Mouse (Mus musculus): ENCODE data around the gene Bdh1. TPM values are rescaled to one million over a fixed set of nuclear protein-coding genes. Genes with fewer than 3 reads are reported as not detected.
A peak's percentile ranks its signal among the peaks of the same experiment; 100 is the strongest.

The Bdh1 gene
- polyA plus RNA-seq, 1 experiment from 2014 or later = 16.6 TPM

GRCm38 (mm10) chr16:31476872-31477603, 55.0 kb downstream of the Bdh1 start:
- 77% methylated on average over 7 of the region's 7 CpGs for WGBS
- Histone ChIP-seq H3K36me3 (replicated peaks) (no peaks in the 10 kb centered on the region), H3K4me3 (no peak overlapping the region), H3K27me3 (ENCODE audit: poor library complexity, severe bottlenecking) (no peaks in the 10 kb centered on the region), H3K9me3 (peaks cover 3% of the 10 kb centered on the region; the same call in 1 of the 2 replicates), H3K4me1 (peaks cover 17% of the 10 kb centered on the region), H3K27ac (peak overlapping the region; percentile 9; the same call in 1 of the 2 replicates)
- no peak for DNase-seq (ENCODE audit: extremely low spot score, low spot score)

GRCm38 (mm10) chr16:31485336-31485735, 63.3 kb downstream of the Bdh1 start:
- 95% methylated on average over 5 of the region's 5 CpGs for WGBS
- Histone ChIP-seq H3K4me1 (peaks cover 25% of the 10 kb centered on the region), H3K4me3 (no peak overlapping the region), H3K9me3 (no peaks in the 10 kb centered on the region), H3K27me3 (ENCODE audit: poor library complexity, severe bottlenecking) (0 out of 2 replicates have a peak, but pooled peaks cover 3% of the 10 kb centered on the region), H3K27ac (no peak overlapping the region), H3K36me3 (replicated peaks) (no peaks in the 10 kb centered on the region)
- no peak for DNase-seq (ENCODE audit: extremely low spot score, low spot score)

- H3K27me3 ChIP-seq (ENCODE audit: poor library complexity, severe bottlenecking) = peaks cover 18% of the 10 kb centered on the region
- no peaks in the 10 kb centered on the region for H3K9me3 ChIP-seq
- H3K36me3 ChIP-seq (replicated peaks) = no peaks in the 10 kb centered on the region
- H3K4me1 ChIP-seq = peaks cover 30% of the 10 kb centered on the region
- no peak overlapping the region for H3K4me3 ChIP-seq
- H3K27ac ChIP-seq = no peak overlapping the region
- WGBS = 87% methylated on average over 3 of the region's 3 CpGs
- DNase-seq (ENCODE audit: extremely low spot score, low spot score) = no peak
Observed at GRCm38 (mm10) chr16:31487266-31487665, 65.2 kb downstream of the Bdh1 start.

- H3K9me3 ChIP-seq = no peaks in the 10 kb centered on the region
- no peak overlapping the region for H3K4me3 ChIP-seq
- H3K4me1 ChIP-seq = peaks cover 49% of the 10 kb centered on the region
- H3K36me3 ChIP-seq (replicated peaks) = no peaks in the 10 kb centered on the region
- 22% methylated on average over 3 of the region's 3 CpGs for WGBS
- peak; percentile 49 for DNase-seq (ENCODE audit: extremely low spot score, low spot score)
- peak overlapping the region; percentile 80 for H3K27ac ChIP-seq
- peaks cover 28% of the 10 kb centered on the region for H3K27me3 ChIP-seq (ENCODE audit: poor library complexity, severe bottlenecking)
Observed at GRCm38 (mm10) chr16:31489096-31489495, 67.0 kb downstream of the Bdh1 start.

- DNase-seq (ENCODE audit: extremely low spot score, low spot score) = no peak
- WGBS = 96% methylated on average over 7 of the region's 7 CpGs
- Histone ChIP-seq H3K4me1 (peaks cover 63% of the 10 kb centered on the region), H3K9me3 (no peaks in the 10 kb centered on the region), H3K27ac (0 out of 2 replicates have a peak overlapping the region, but pooled peaks have one; percentile 35), H3K27me3 (ENCODE audit: poor library complexity, severe bottlenecking) (peaks cover 45% of the 10 kb centered on the region), H3K4me3 (no peak overlapping the region), H3K36me3 (replicated peaks) (no peaks in the 10 kb centered on the region)
Observed at GRCm38 (mm10) chr16:31490967-31491366, 68.9 kb downstream of the Bdh1 start.

- peak; percentile 38 for DNase-seq (ENCODE audit: extremely low spot score, low spot score)
- H3K27ac ChIP-seq = peak overlapping the region; percentile 81
Observed at GRCm38 (mm10) chr16:31492921-31493549, 71.0 kb downstream of the Bdh1 start.

GRCm38 (mm10) chr16:31493550-31493965, 71.5 kb downstream of the Bdh1 start:
- Histone ChIP-seq H3K4me3 (no peak overlapping the region), H3K27ac (peak overlapping the region; percentile 81), H3K9me3 (no peaks in the 10 kb centered on the region), H3K4me1 (peaks cover 61% of the 10 kb centered on the region), H3K27me3 (ENCODE audit: poor library complexity, severe bottlenecking) (peaks cover 45% of the 10 kb centered on the region), H3K36me3 (replicated peaks) (no peaks in the 10 kb centered on the region)
- no peak for DNase-seq (ENCODE audit: extremely low spot score, low spot score)
- 51% methylated on average over 6 of the region's 6 CpGs for WGBS

More at GRCm38 (mm10) chr16:31492921-31493549, 71.0 kb downstream of the Bdh1 start:
- H3K9me3 ChIP-seq = no peaks in the 10 kb centered on the region
- H3K4me1 ChIP-seq = peaks cover 61% of the 10 kb centered on the region
- H3K27me3 ChIP-seq (ENCODE audit: poor library complexity, severe bottlenecking) = peaks cover 45% of the 10 kb centered on the region
- WGBS = 31% methylated on average over 12 of the region's 12 CpGs
- H3K4me3 ChIP-seq = no peak overlapping the region
- H3K36me3 ChIP-seq (replicated peaks) = no peaks in the 10 kb centered on the region

GRCm38 (mm10) chr16:31493991-31494390, 71.9 kb downstream of the Bdh1 start:
- no peak for DNase-seq (ENCODE audit: extremely low spot score, low spot score)
- Histone ChIP-seq H3K36me3 (replicated peaks) (no peaks in the 10 kb centered on the region), H3K9me3 (no peaks in the 10 kb centered on the region), H3K27me3 (ENCODE audit: poor library complexity, severe bottlenecking) (peaks cover 49% of the 10 kb centered on the region), H3K4me3 (no peak overlapping the region), H3K4me1 (peaks cover 60% of the 10 kb centered on the region), H3K27ac (peak overlapping the region; percentile 81)
- 62% methylated on average over 6 of the region's 6 CpGs for WGBS

- DNase-seq (ENCODE audit: extremely low spot score, low spot score) = no peak
- Histone ChIP-seq H3K4me3 (no peak overlapping the region), H3K27ac (no peak overlapping the region; the same call in 1 of the 2 replicates), H3K36me3 (replicated peaks) (no peaks in the 10 kb centered on the region), H3K9me3 (no peaks in the 10 kb centered on the region), H3K27me3 (ENCODE audit: poor library complexity, severe bottlenecking) (peaks cover 58% of the 10 kb centered on the region), H3K4me1 (peaks cover 62% of the 10 kb centered on the region)
- 77% methylated on average over 7 of the region's 7 CpGs for WGBS
Observed at GRCm38 (mm10) chr16:31495356-31495755, 73.3 kb downstream of the Bdh1 start.

GRCm38 (mm10) chr16:31495769-31496168, 73.7 kb downstream of the Bdh1 start:
- Histone ChIP-seq H3K36me3 (replicated peaks) (no peaks in the 10 kb centered on the region), H3K9me3 (no peaks in the 10 kb centered on the region), H3K4me1 (peaks cover 66% of the 10 kb centered on the region), H3K27ac (no peak overlapping the region), H3K4me3 (no peak overlapping the region), H3K27me3 (ENCODE audit: poor library complexity, severe bottlenecking) (peaks cover 61% of the 10 kb centered on the region)
- DNase-seq (ENCODE audit: extremely low spot score, low spot score) = no peak
- 91% methylated on average over 9 of the region's 9 CpGs for WGBS

- H3K4me3 ChIP-seq = no peak overlapping the region
- H3K27ac ChIP-seq = no peak overlapping the region
- H3K27me3 ChIP-seq (ENCODE audit: poor library complexity, severe bottlenecking) = peaks cover 43% of the 10 kb centered on the region
- no peaks in the 10 kb centered on the region for H3K9me3 ChIP-seq
- peaks cover 76% of the 10 kb centered on the region for H3K4me1 ChIP-seq
- 89% methylated on average over 4 of the region's 4 CpGs for WGBS
- no peak for DNase-seq (ENCODE audit: extremely low spot score, low spot score)
- no peaks in the 10 kb centered on the region for H3K36me3 ChIP-seq (replicated peaks)
Observed at GRCm38 (mm10) chr16:31498336-31498735, 76.3 kb downstream of the Bdh1 start.

GRCm38 (mm10) chr16:31499021-31499420, 76.9 kb downstream of the Bdh1 start:
- WGBS = 95% methylated on average over 6 of the region's 6 CpGs
- Histone ChIP-seq H3K27ac (peak overlapping the region; percentile 71; the same call in 1 of the 2 replicates), H3K9me3 (no peaks in the 10 kb centered on the region), H3K36me3 (replicated peaks) (no peaks in the 10 kb centered on the region), H3K27me3 (ENCODE audit: poor library complexity, severe bottlenecking) (peaks cover 42% of the 10 kb centered on the region), H3K4me1 (peaks cover 69% of the 10 kb centered on the region), H3K4me3 (no peak overlapping the region)
- DNase-seq (ENCODE audit: extremely low spot score, low spot score) = no peak
